Mouse (Mus musculus) kidney, embryonic 15.5 days (tissue): ENCODE data around the gene Trex1. TPM values are rescaled to one million over a fixed set of nuclear protein-coding genes. Genes with fewer than 3 reads are reported as not detected.

Experiments used
- ATAC-seq: fragments of 200-750 bp; cut with Nextera tagmentation; replicated peaks from 2 replicates; pipeline ENCODE4 v1.8.0; 2017; ENCODE audit warnings: moderate TSS enrichment; ENCODE audit not compliant: low FRiP score
- H3K27ac ChIP-seq: fragments of 300-500 bp; sonication (generic); 2 replicates; pipeline ENCODE4 v1.5.1; 2015; ENCODE audit warnings: mild to moderate bottlenecking, inconsistent platforms
- H3K27me3 ChIP-seq: fragments of 300-500 bp; sonication (generic); 2 replicates; pipeline ENCODE4 v1.6.1; 2015; ENCODE audit warnings: inconsistent platforms
- H3K36me3 ChIP-seq: fragments of 300-500 bp; sonication (generic); 2 replicates; pipeline ENCODE4 v1.6.1; 2015; ENCODE audit warnings: inconsistent platforms
- H3K4me1 ChIP-seq: fragments of 300-500 bp; sonication (generic); 2 replicates; pipeline ENCODE4 v1.6.1; 2015; ENCODE audit warnings: inconsistent platforms
- H3K4me2 ChIP-seq: fragments of 300-500 bp; sonication (generic); 2 replicates; pipeline ENCODE4 v1.6.1; 2015; ENCODE audit warnings: moderate library complexity, mild to moderate bottlenecking, inconsistent platforms
- H3K4me3 ChIP-seq: fragments of 300-500 bp; sonication (generic); replicated peaks from 2 replicates; pipeline ENCODE4 v1.5.1; 2015; ENCODE audit warnings: mild to moderate bottlenecking, inconsistent platforms
- H3K9ac ChIP-seq: fragments of 300-500 bp; sonication (generic); 2 replicates; pipeline ENCODE4 v1.6.1; 2015; ENCODE audit warnings: mild to moderate bottlenecking, inconsistent platforms
- H3K9me3 ChIP-seq: fragments of 300-500 bp; sonication (generic); replicated peaks from 2 replicates; pipeline ENCODE4 v1.6.1; 2016; ENCODE audit warnings: inconsistent platforms
- WGBS: fragments of 180-500 bp; shearing (Covaris S2); methylation state at CpG from one replicate; pipeline ENCODE4 v1.1.7; 2015; ENCODE audit warnings: mixed read lengths; 5-methylcytosine and 5-hydroxymethylcytosine counted together
- polyA plus RNA-seq: library from polyadenylated mRNA; unstranded; fragments of >200 nt; fragmentation: Nextera tagmentation; extraction: Ambion mirVana; gene quantifications from 2 replicates; pipeline ENCODE4 v1.2.1, GENCODE M21; 2015

Gene Trex1
- 11.1 and 13.8 TPM in 2 replicates for polyA plus RNA-seq

DNA sequence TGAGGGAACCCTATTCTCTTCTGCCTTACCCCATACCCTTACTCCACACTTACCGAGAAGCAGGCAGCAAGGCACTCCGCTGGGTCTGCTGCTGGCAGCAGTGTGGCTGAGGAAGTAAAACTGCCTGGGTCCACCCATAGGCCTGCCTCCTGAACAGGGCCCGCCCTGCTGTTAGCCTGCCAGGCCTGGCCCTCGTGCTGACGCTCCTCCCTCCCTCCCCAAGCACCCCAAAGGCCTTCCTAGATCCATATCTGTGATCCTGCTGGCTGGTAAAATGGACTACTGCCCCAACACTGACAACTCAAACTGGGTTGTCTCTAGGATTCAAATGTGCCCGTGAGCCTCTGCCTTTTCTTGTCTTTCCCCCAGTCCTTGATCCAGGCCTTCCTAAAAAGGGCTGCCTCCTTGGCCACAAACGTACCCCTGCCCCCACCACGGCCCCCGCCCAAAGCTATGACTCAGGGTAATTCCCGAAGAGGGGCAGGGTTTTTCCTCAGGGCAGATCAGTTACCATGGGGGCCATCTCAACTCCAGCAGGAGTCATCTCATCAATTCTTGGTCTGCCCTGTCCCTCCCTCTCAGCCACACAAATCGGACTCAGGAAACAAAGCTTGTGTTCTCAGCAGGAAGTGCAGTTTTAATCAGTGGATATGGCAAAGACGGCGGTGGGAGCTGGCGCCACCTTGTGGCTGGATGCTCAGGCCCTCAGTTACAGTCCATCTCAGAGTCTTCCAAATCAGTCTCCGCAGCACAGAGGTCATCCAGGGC lies at the start of gene Trex1:
Gene Trex1 (minus strand): TSS at position 599 of the 768 bp plus-strand sequence.
- Histone ChIP-seq H3K9ac (peak within 1 kb of the TSS; percentile 61), H3K4me2 (peak within 1 kb of the TSS; percentile 69), H3K27ac (peak within 1 kb of the TSS; percentile 96), H3K4me3 (peak within 1 kb of the TSS; percentile 47), H3K36me3 (peaks cover 75% of the 10 kb centered on the region), H3K9me3 (no peaks in the 10 kb centered on the region), H3K4me1 (peaks cover 29% of the 10 kb centered on the region), H3K27me3 (no peaks in the 10 kb centered on the region)
- peak; percentile 88 for ATAC-seq
- WGBS = 9% methylated on average over 15 of the region's 15 CpGs

GRCm38 (mm10) chr9:109107341-109107740 lies 47.8 kb upstream of the Trex1 start:
- ATAC-seq = peak; percentile 77
- no peaks in the 10 kb centered on the region for H3K9me3 ChIP-seq
- WGBS = 19% methylated on average over 5 of the region's 6 CpGs
- no peak overlapping the region for H3K9ac ChIP-seq
- H3K4me1 ChIP-seq = peaks cover 57% of the 10 kb centered on the region
- H3K4me3 ChIP-seq = no peak overlapping the region
- peak overlapping the region; percentile 76 for H3K27ac ChIP-seq
- no peaks in the 10 kb centered on the region for H3K27me3 ChIP-seq
- H3K36me3 ChIP-seq = peaks cover 89% of the 10 kb centered on the region
- peak overlapping the region; percentile 15; the same call in 1 of the 2 replicates for H3K4me2 ChIP-seq

GRCm38 (mm10) chr9:109105648-109106047 lies 46.1 kb upstream of the Trex1 start:
- Histone ChIP-seq H3K4me2 (no peak overlapping the region), H3K4me3 (no peak overlapping the region), H3K27ac (peak overlapping the region; percentile 14; the same call in 1 of the 2 replicates), H3K36me3 (peaks cover 85% of the 10 kb centered on the region), H3K4me1 (peaks cover 63% of the 10 kb centered on the region), H3K9ac (no peak overlapping the region), H3K9me3 (no peaks in the 10 kb centered on the region), H3K27me3 (no peaks in the 10 kb centered on the region)
- WGBS = 86% methylated on average over 12 of the region's 12 CpGs
- ATAC-seq = no peak

DNA sequence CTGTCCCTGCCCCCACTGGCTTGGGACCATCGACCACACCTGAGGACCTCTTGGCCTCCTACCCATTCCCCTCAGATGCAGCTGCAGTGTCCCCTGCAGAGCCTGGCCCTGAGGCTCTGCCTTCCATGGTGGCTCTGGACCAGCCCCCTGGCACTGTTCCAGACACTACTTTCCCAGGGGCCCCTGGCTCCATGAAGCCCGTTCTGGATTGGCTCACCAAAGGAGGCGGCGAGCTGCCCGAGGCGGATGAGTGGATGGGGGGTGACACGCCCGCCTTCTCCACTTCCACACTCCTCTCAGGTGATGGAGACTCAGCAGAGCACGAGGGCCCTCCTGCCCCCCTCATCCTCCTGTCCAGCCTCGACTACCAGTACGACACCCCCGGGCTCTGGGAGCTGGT lies 45.5 kb upstream of the Trex1 start:
- Histone ChIP-seq H3K36me3 (peaks cover 85% of the 10 kb centered on the region), H3K27me3 (no peaks in the 10 kb centered on the region), H3K9me3 (no peaks in the 10 kb centered on the region), H3K4me2 (no peak overlapping the region), H3K4me3 (no peak overlapping the region), H3K4me1 (peaks cover 68% of the 10 kb centered on the region), H3K9ac (no peak overlapping the region), H3K27ac (0 out of 2 replicates have a peak overlapping the region, but pooled peaks have one; percentile 14)
- ATAC-seq = no peak
- WGBS = 70% methylated on average over 12 of the region's 12 CpGs

GRCm38 (mm10) chr9:109104083-109104482 lies 44.5 kb upstream of the Trex1 start:
- no peak overlapping the region for H3K4me3 ChIP-seq
- no peak overlapping the region for H3K9ac ChIP-seq
- WGBS = 94% methylated on average over 9 of the region's 9 CpGs
- no peaks in the 10 kb centered on the region for H3K9me3 ChIP-seq
- H3K27ac ChIP-seq = peak overlapping the region; percentile 3; the same call in 1 of the 2 replicates
- no peaks in the 10 kb centered on the region for H3K27me3 ChIP-seq
- no peak for ATAC-seq
- H3K4me1 ChIP-seq = peaks cover 77% of the 10 kb centered on the region
- no peak overlapping the region for H3K4me2 ChIP-seq
- peaks cover 78% of the 10 kb centered on the region for H3K36me3 ChIP-seq

DNA sequence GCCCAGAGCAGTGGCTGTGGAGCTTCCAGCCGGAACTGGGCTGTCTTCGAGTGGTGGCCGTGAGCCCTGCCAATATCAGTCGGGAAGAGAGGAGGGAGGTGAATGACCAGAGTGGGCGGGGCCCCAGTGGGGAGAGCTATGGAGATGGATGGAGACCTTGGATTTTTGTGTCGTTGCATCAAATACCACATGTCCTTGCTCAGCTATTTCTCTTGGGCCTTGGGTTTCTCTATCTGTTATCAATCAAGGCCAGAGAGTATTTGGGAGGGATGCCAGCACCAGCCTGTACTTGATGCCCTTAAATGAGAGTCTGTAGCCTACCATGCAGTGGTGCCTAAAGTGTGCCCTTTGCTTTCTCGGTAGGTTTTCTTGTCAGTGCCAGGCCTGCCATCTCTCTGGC lies 43.7 kb upstream of the Trex1 start:
- WGBS = 77% methylated on average over 7 of the region's 7 CpGs

GRCm38 (mm10) chr9:109102541-109102940 lies 43.0 kb upstream of the Trex1 start:
- ATAC-seq = no peak
- WGBS = 91% methylated on average over 3 of the region's 3 CpGs
- no peak overlapping the region for H3K9ac ChIP-seq
- peaks cover 64% of the 10 kb centered on the region for H3K36me3 ChIP-seq
- H3K4me1 ChIP-seq = peaks cover 80% of the 10 kb centered on the region
- H3K4me3 ChIP-seq = no peak overlapping the region
- no peaks in the 10 kb centered on the region for H3K9me3 ChIP-seq
- H3K27me3 ChIP-seq = no peaks in the 10 kb centered on the region
- no peak overlapping the region for H3K27ac ChIP-seq
- no peak overlapping the region for H3K4me2 ChIP-seq

More for the DNA sequence above, 43.7 kb upstream of the Trex1 start:
- no peak overlapping the region for H3K27ac ChIP-seq
- no peak overlapping the region for H3K4me3 ChIP-seq
- H3K9me3 ChIP-seq = no peaks in the 10 kb centered on the region
- no peak overlapping the region for H3K9ac ChIP-seq
- no peaks in the 10 kb centered on the region for H3K27me3 ChIP-seq
- peaks cover 70% of the 10 kb centered on the region for H3K36me3 ChIP-seq
- H3K4me1 ChIP-seq = peaks cover 80% of the 10 kb centered on the region
- ATAC-seq = no peak
- no peak overlapping the region for H3K4me2 ChIP-seq

DNA sequence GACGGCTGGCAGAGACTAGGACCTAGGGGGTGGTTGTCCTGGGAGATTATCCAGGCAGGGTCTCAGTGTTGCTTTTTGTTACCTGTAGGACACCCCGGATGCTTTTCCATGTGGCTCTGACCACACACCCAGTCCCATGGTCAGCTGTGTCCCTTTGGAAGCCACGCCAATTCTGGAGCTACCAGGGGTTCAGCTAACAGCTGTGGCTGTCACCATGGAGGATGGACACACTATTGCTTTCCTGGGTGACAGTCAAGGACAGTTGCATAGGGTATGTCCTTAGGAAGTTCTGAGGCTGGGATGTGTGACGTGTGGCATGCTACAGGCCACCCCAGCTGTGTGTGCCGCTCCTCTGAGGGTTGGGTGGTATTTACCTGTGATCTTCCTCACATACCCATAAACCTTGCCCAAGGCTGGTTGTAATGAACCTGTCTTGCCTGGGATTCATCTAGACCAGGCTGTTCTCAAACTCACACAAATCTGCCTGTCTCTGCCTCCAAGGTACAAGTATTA lies 42.5 kb upstream of the Trex1 start:
- H3K4me1 ChIP-seq = peaks cover 81% of the 10 kb centered on the region
- no peak overlapping the region for H3K4me2 ChIP-seq
- H3K9me3 ChIP-seq = no peaks in the 10 kb centered on the region
- peaks cover 63% of the 10 kb centered on the region for H3K36me3 ChIP-seq
- no peak overlapping the region for H3K9ac ChIP-seq
- H3K27ac ChIP-seq = no peak overlapping the region
- no peaks in the 10 kb centered on the region for H3K27me3 ChIP-seq
- no peak overlapping the region for H3K4me3 ChIP-seq
- WGBS = 87% methylated on average over 5 of the region's 5 CpGs
- no peak for ATAC-seq

GRCm38 (mm10) chr9:109100307-109100928 lies 40.9 kb upstream of the Trex1 start:
- 83% methylated on average over 20 of the region's 20 CpGs for WGBS
- Histone ChIP-seq H3K36me3 (peaks cover 48% of the 10 kb centered on the region), H3K27me3 (no peaks in the 10 kb centered on the region), H3K4me1 (peaks cover 76% of the 10 kb centered on the region), H3K4me3 (no peak overlapping the region), H3K27ac (peak overlapping the region; percentile 37; the same call in 1 of the 2 replicates), H3K9ac (no peak overlapping the region), H3K9me3 (no peaks in the 10 kb centered on the region), H3K4me2 (no peak overlapping the region)
- no peak for ATAC-seq

GRCm38 (mm10) chr9:109098969-109099368 lies 39.4 kb upstream of the Trex1 start:
- peaks cover 37% of the 10 kb centered on the region for H3K36me3 ChIP-seq
- H3K9me3 ChIP-seq = no peaks in the 10 kb centered on the region
- 33% methylated on average over 6 of the region's 6 CpGs for WGBS
- peak overlapping the region; percentile 0; the same call in 1 of the 2 replicates for H3K9ac ChIP-seq
- H3K27me3 ChIP-seq = no peaks in the 10 kb centered on the region
- H3K4me3 ChIP-seq = 0 out of 2 replicates have a peak overlapping the region, but pooled peaks have one; percentile 5
- 0 out of 2 replicates have a peak, but pooled peaks have one; percentile 8 for ATAC-seq
- H3K4me2 ChIP-seq = peak overlapping the region; percentile 86
- peaks cover 72% of the 10 kb centered on the region for H3K4me1 ChIP-seq
- peak overlapping the region; percentile 98 for H3K27ac ChIP-seq

DNA sequence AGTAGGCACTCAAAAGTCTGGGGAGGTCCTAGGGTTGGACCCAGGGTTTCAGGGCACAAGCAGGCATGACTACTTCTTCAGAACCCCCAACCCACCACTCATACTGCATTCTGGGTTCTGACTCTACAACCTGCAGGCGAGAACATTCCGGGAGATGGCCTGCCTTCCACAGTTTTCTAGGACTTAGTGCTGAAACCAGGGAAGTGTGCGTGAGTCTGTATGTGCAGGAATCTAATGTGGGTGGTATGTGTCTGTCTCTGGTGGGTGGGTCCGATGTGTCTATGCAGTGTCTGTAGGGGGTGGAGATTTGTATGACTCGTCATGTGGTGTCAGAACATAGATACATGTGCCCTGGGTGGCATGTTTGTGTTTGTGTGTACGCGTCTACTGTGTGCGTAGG lies 38.8 kb upstream of the Trex1 start:
- Histone ChIP-seq H3K9ac (0 out of 2 replicates have a peak overlapping the region, but pooled peaks have one; percentile 0), H3K36me3 (peaks cover 31% of the 10 kb centered on the region), H3K9me3 (no peaks in the 10 kb centered on the region), H3K4me3 (no peak overlapping the region), H3K4me2 (peak overlapping the region; percentile 86), H3K4me1 (peaks cover 72% of the 10 kb centered on the region), H3K27ac (peak overlapping the region; percentile 98), H3K27me3 (no peaks in the 10 kb centered on the region)
- WGBS = 82% methylated on average over 8 of the region's 8 CpGs
- no peak for ATAC-seq

- Histone ChIP-seq H3K4me1 (peaks cover 74% of the 10 kb centered on the region), H3K9me3 (no peaks in the 10 kb centered on the region), H3K27me3 (no peaks in the 10 kb centered on the region), H3K4me2 (peak overlapping the region; percentile 86), H3K4me3 (peak overlapping the region; percentile 67), H3K36me3 (peaks cover 26% of the 10 kb centered on the region), H3K27ac (peak overlapping the region; percentile 98), H3K9ac (no peak overlapping the region)
- ATAC-seq = no peak
- WGBS = 51% methylated on average over 5 of the region's 5 CpGs
These were observed 38.3 kb upstream of the Trex1 start for GRCm38 (mm10) chr9:109097831-109098230.
